Mouse (Mus musculus) brain, embryonic 14.5 days (tissue): ENCODE measurements around the gene Arhgef12. TPM values are rescaled to one million over a fixed set of nuclear protein-coding genes. Genes with fewer than 3 reads are reported as not detected.

Source experiments
- DNase-seq: peaks from one replicate; pipeline ENCODE4 v3.0.0-alpha.2; 2011; ENCODE audit warnings: low read depth
- CTCF ChIP-seq: fragments of 200-500 bp; IDR thresholded peaks from 2 replicates; pipeline ENCODE4 v1.5.1; 2012; ENCODE audit warnings: inconsistent platforms, mild to moderate bottlenecking, moderate library complexity, borderline replicate concordance; ENCODE audit not compliant: insufficient read depth, insufficient read length; ENCODE audit errors: extremely low read depth
- POLR2A ChIP-seq: fragments of 200-500 bp; IDR thresholded peaks from 2 replicates; pipeline ENCODE4 v1.6.1; 2012; ENCODE audit warnings: mild to moderate bottlenecking, inconsistent platforms, borderline replicate concordance; ENCODE audit not compliant: poor library complexity, insufficient read depth, insufficient read length, severe bottlenecking; ENCODE audit errors: extremely low read depth
- polyA plus RNA-seq: library from polyadenylated mRNA; depleted of rRNA; stranded (reverse); fragments of >200 nt; gene quantifications from 2 replicates; pipeline ENCODE4 v1.2.3, GENCODE M21; 2012

Arhgef12 gene
- polyA plus RNA-seq, 1 experiment: 61.9 TPM

GRCm38 (mm10) chr9:43015786-43016185 is 91.3 kb downstream of the Arhgef12 start:
- TF ChIP-seq CTCF (peak; percentile 1; the same call in 1 of the 2 replicates), POLR2A (no peak)
- DNase-seq: no peak

- DNase-seq: no peak
- TF ChIP-seq POLR2A (no peak), CTCF (no peak)
Observed at GRCm38 (mm10) chr9:43015366-43015765, 91.7 kb downstream of the Arhgef12 start.

- no peak for TF ChIP-seq CTCF
- TF ChIP-seq POLR2A: no peak
- DNase-seq: no peak
Observed at GRCm38 (mm10) chr9:43014886-43015285, 92.2 kb downstream of the Arhgef12 start.

- DNase-seq: no peak
- no peak for TF ChIP-seq CTCF
- no peak for TF ChIP-seq POLR2A
Observed at GRCm38 (mm10) chr9:43012541-43012940, 94.5 kb downstream of the Arhgef12 start.

- no peak for DNase-seq
- TF ChIP-seq CTCF: no peak
- no peak for TF ChIP-seq POLR2A
Observed at GRCm38 (mm10) chr9:43011061-43011460, 96.0 kb downstream of the Arhgef12 start.

- no peak for DNase-seq
- no peak for TF ChIP-seq CTCF
- TF ChIP-seq POLR2A: no peak
Observed at GRCm38 (mm10) chr9:43003881-43004280, 103.2 kb downstream of the Arhgef12 start.

- no peak for DNase-seq
- no peak for TF ChIP-seq CTCF
- no peak for TF ChIP-seq POLR2A
Observed at GRCm38 (mm10) chr9:43003017-43003416, 104.0 kb downstream of the Arhgef12 start.

GRCm38 (mm10) chr9:43000595-43001250 is 106.3 kb downstream of the Arhgef12 start:
- TF ChIP-seq POLR2A: no peak
- no peak for TF ChIP-seq CTCF
- DNase-seq: no peak

GRCm38 (mm10) chr9:43000070-43000469 is 107.0 kb downstream of the Arhgef12 start:
- DNase-seq: peak; percentile 86
- TF ChIP-seq CTCF: no peak
- no peak for TF ChIP-seq POLR2A

- TF ChIP-seq POLR2A (no peak), CTCF (no peak)
- no peak for DNase-seq
Observed at GRCm38 (mm10) chr9:42997526-42997925, 109.5 kb downstream of the Arhgef12 start.

- no peak for DNase-seq
- TF ChIP-seq CTCF: no peak
Observed at GRCm38 (mm10) chr9:42995298-42995697, 111.7 kb downstream of the Arhgef12 start.

- no peak for DNase-seq
- TF ChIP-seq POLR2A (no peak), CTCF (no peak)
Observed at GRCm38 (mm10) chr9:42994708-42995107, 112.3 kb downstream of the Arhgef12 start.

GRCm38 (mm10) chr9:42993659-42994058 is 113.4 kb downstream of the Arhgef12 start:
- TF ChIP-seq CTCF (no peak), POLR2A (no peak)
- DNase-seq: no peak

GRCm38 (mm10) chr9:42987988-42988387 is 119.1 kb downstream of the Arhgef12 start:
- TF ChIP-seq CTCF: no peak
- TF ChIP-seq POLR2A: no peak

More at GRCm38 (mm10) chr9:42987988-42988387, 119.1 kb downstream of the Arhgef12 start:
- no peak for DNase-seq
